Mouse (Mus musculus): ENCODE measurements around the gene H2-Ob.

- no peak for TF ChIP-seq CTCF (IDR thresholded peaks at IDR 0.05; ENCODE audit: insufficient read depth, low read length)
- TF ChIP-seq POLR2A (IDR thresholded peaks at IDR 0.05; ENCODE audit: borderline replicate concordance, extremely low read depth, low read depth, low read length) = peak; percentile 49; the same call in 1 of the 2 replicates
These were observed 57.4 kb downstream of the H2-Ob start for GRCm38 (mm10) chr17:34295891-34296794.
